Mouse (Mus musculus) adrenal gland, adult 2 months (tissue): ENCODE results near the gene Tex10. TPM values are rescaled to one million over a fixed set of nuclear protein-coding genes. Genes with fewer than 3 reads are reported as not detected.

Source experiments
- DNase-seq: peaks from one replicate; pipeline ENCODE4 v3.0.0; 2021
- long read RNA-seq: library from polyadenylated mRNA; stranded (forward); transcript quantifications from one replicate; pipeline ENCODE4 v2.0.0, GENCODE M21; 2021
- polyA plus RNA-seq: library from polyadenylated mRNA; depleted of rRNA; stranded (reverse); fragments of >200 nt; gene quantifications from 2 replicates; pipeline ENCODE4 v1.2.3, GENCODE M21; 2012; rRNA removed
- total RNA-seq, 2 experiments: library from RNA; stranded (reverse); gene quantifications; 2 replicates each; pipeline ENCODE4 v1.2.3; 2021

The Tex10 gene
- total RNA-seq (10 to 100 TPM; 16.9 to 24.0 TPM), polyA plus RNA-seq (2.3 and 2.6 TPM in 2 replicates)
- long read RNA-seq, partial matches to known transcripts = 3 of 10 reads
- long read RNA-seq, other reads (novel, unspliced or antisense) = 5 of 10 reads

- DNase-seq = peak; percentile 94
Observed at GRCm38 (mm10) chr4:48472792-48473650, at the start of gene Tex10. Gene Tex10 (minus strand): TSS chr4:48473459.

GRCm38 (mm10) chr4:48510861-48511260, 37.6 kb upstream of the Tex10 start:
- no peak for DNase-seq

- no peak for DNase-seq
Observed at GRCm38 (mm10) chr4:48492510-48492909, 19.3 kb upstream of the Tex10 start.

GRCm38 (mm10) chr4:48491290-48491743, 18.1 kb upstream of the Tex10 start:
- no peak for DNase-seq

GRCm38 (mm10) chr4:48488916-48489315, 15.7 kb upstream of the Tex10 start:
- no peak for DNase-seq

GRCm38 (mm10) chr4:48481287-48481686, 8.0 kb upstream of the Tex10 start:
- DNase-seq = peak; percentile 47

- no peak for DNase-seq
Observed at GRCm38 (mm10) chr4:48473651-48474011, 372 bp upstream of the Tex10 start.

GRCm38 (mm10) chr4:48472052-48472791, 1.0 kb downstream of the Tex10 start:
- DNase-seq = no peak

- no peak for DNase-seq
Observed at GRCm38 (mm10) chr4:48470977-48471376, 2.3 kb downstream of the Tex10 start.

GRCm38 (mm10) chr4:48461060-48461459, 12.2 kb downstream of the Tex10 start:
- no peak for DNase-seq

GRCm38 (mm10) chr4:48458436-48458835, 14.8 kb downstream of the Tex10 start:
- peak; percentile 56 for DNase-seq

- no peak for DNase-seq
Observed at GRCm38 (mm10) chr4:48454106-48454773, 19.0 kb downstream of the Tex10 start.

GRCm38 (mm10) chr4:48428054-48428453, 45.2 kb downstream of the Tex10 start:
- no peak for DNase-seq

GRCm38 (mm10) chr4:48427413-48427812, 45.8 kb downstream of the Tex10 start:
- DNase-seq = peak; percentile 14

- no peak for DNase-seq
Observed at GRCm38 (mm10) chr4:48423738-48424137, 49.5 kb downstream of the Tex10 start.

GRCm38 (mm10) chr4:48422633-48423032, 50.6 kb downstream of the Tex10 start:
- DNase-seq = no peak

GRCm38 (mm10) chr4:48418831-48419468, 54.3 kb downstream of the Tex10 start:
- no peak for DNase-seq

- DNase-seq = peak; percentile 42
Observed at GRCm38 (mm10) chr4:48415838-48416335, 57.4 kb downstream of the Tex10 start.

- DNase-seq = no peak
Observed at GRCm38 (mm10) chr4:48413473-48413872, 59.8 kb downstream of the Tex10 start.

- peak; percentile 60 for DNase-seq
Observed at GRCm38 (mm10) chr4:48407350-48408039, 65.8 kb downstream of the Tex10 start.
